Mouse (Mus musculus) CH12.LX (cell line): ENCODE results near the gene Usp21. TPM values are rescaled to one million over a fixed set of nuclear protein-coding genes. Genes with fewer than 3 reads are reported as not detected.
A peak's percentile ranks its signal among the peaks of the same experiment; 100 is the strongest.

Source experiments
- DNase-seq: peaks from one replicate; pipeline ENCODE4 v3.0.0-alpha.2; 2013; ENCODE audit errors: extremely low read depth
- H3K27ac ChIP-seq: 2 replicates; pipeline ENCODE4 v1.5.1; 2012; ENCODE audit warnings: low read depth, mild to moderate bottlenecking, control low read depth, moderate library complexity; ENCODE audit not compliant: insufficient read depth
- H3K27me3 ChIP-seq: replicated peaks from 2 replicates; pipeline ENCODE3; 2012; ENCODE audit warnings: inconsistent platforms
- H3K36me3 ChIP-seq, 2 experiments: replicated peaks in 1 of 2; 2 replicates each; pipeline versions ENCODE3 to v1.6.1; 2012; ENCODE audit warnings: inconsistent platforms in 1 of 2, low read length in 1 of 2, mild to moderate bottlenecking in 1 of 2, mixed read lengths in 1 of 2, moderate library complexity in 1 of 2; ENCODE audit not compliant: control insufficient read depth in 1 of 2, insufficient read depth in 1 of 2
- H3K4me1 ChIP-seq, 2 experiments: 2 replicates each; pipeline ENCODE4 v1.6.1; 2012; ENCODE audit warnings: inconsistent platforms in 1 of 2, moderate library complexity in 1 of 2; ENCODE audit not compliant: insufficient read depth in 2 of 2, control insufficient read depth in 1 of 2
- H3K4me2 ChIP-seq: 2 replicates; pipeline ENCODE4 v1.6.1; 2012; ENCODE audit warnings: low read depth, mild to moderate bottlenecking, control low read depth; ENCODE audit not compliant: poor library complexity, insufficient read depth, severe bottlenecking
- H3K4me3 ChIP-seq, 3 experiments: fragments of 150-350 bp in 1 of 3; sonication (generic) in 1 of 3; replicated peaks in 1 of 3; 2 replicates each; pipeline versions ENCODE3 to v1.5.1; 2011 to 2012; ENCODE audit warnings: low read depth in 2 of 3, low read length in 2 of 3, mild to moderate bottlenecking in 2 of 3, moderate library complexity in 2 of 3, control low read depth in 1 of 3, improper control_type of control experiment in 1 of 3, inconsistent platforms in 1 of 3, mixed read lengths in 1 of 3; ENCODE audit not compliant: poor library complexity in 1 of 3
- H3K79me2 ChIP-seq: replicated peaks from 2 replicates; pipeline ENCODE4 v1.6.1; 2012; ENCODE audit warnings: mild to moderate bottlenecking, moderate library complexity; ENCODE audit not compliant: control insufficient read depth, poor library complexity, insufficient read depth, severe bottlenecking; ENCODE audit errors: extremely low read depth
- H3K9ac ChIP-seq: 2 replicates; pipeline ENCODE4 v1.6.1; 2012; ENCODE audit warnings: low read depth, mild to moderate bottlenecking, control low read depth, moderate library complexity; ENCODE audit not compliant: insufficient read depth
- H3K9me3 ChIP-seq: replicated peaks from 2 replicates; pipeline ENCODE3; 2012; ENCODE audit warnings: low read length, inconsistent platforms, mixed read lengths
- BHLHE40 ChIP-seq: IDR thresholded peaks from 2 replicates; pipeline ENCODE4 v1.6.1; 2011; ENCODE audit warnings: mild to moderate bottlenecking, low read depth, low read length, improper control_type of control experiment
- CTCF ChIP-seq, 2 experiments: IDR thresholded peaks in 1 of 2; conservative IDR thresholded peaks in 1 of 2; 2 replicates each; pipeline ENCODE4 v1.5.1; 2011 to 2012; ENCODE audit warnings: low read depth in 2 of 2, low read length in 2 of 2, improper control_type of control experiment in 1 of 2, inconsistent platforms in 1 of 2, mild to moderate bottlenecking in 1 of 2, moderate library complexity in 1 of 2
- E2F4 ChIP-seq: IDR thresholded peaks from 2 replicates; pipeline ENCODE4 v1.6.1; 2011; ENCODE audit warnings: low read depth, low read length, improper control_type of control experiment; ENCODE audit not compliant: insufficient replicate concordance
- ELF1 ChIP-seq: IDR thresholded peaks from 2 replicates; pipeline ENCODE4 v1.6.1; 2014; ENCODE audit warnings: low read depth, mild to moderate bottlenecking, inconsistent platforms, low read length, improper control_type of control experiment
- EP300 ChIP-seq: IDR thresholded peaks from 2 replicates; pipeline ENCODE4 v1.6.1; 2011; ENCODE audit warnings: low read length, improper control_type of control experiment
- ETS1 ChIP-seq: conservative IDR thresholded peaks from 2 replicates; pipeline ENCODE4 v1.6.1; 2012; ENCODE audit warnings: low read depth, mild to moderate bottlenecking, inconsistent platforms, low read length, improper control_type of control experiment, moderate library complexity
- GABPA ChIP-seq: IDR thresholded peaks from 2 replicates; pipeline ENCODE4 v1.6.1; 2012; ENCODE audit warnings: low read depth, low read length, improper control_type of control experiment, inconsistent platforms; ENCODE audit not compliant: insufficient replicate concordance
- IRF4 ChIP-seq: IDR thresholded peaks from 2 replicates; pipeline ENCODE4 v1.6.1; 2014; ENCODE audit warnings: low read depth, mild to moderate bottlenecking, inconsistent platforms, low read length, improper control_type of control experiment
- MAX ChIP-seq: IDR thresholded peaks from 2 replicates; pipeline ENCODE4 v1.6.1; 2011; ENCODE audit warnings: low read length, improper control_type of control experiment
- MEF2A ChIP-seq: IDR thresholded peaks from 2 replicates; pipeline ENCODE4 v1.6.1; 2014; ENCODE audit warnings: low read depth, mild to moderate bottlenecking, inconsistent platforms, low read length, improper control_type of control experiment, borderline replicate concordance
- MXI1 ChIP-seq: IDR thresholded peaks from 2 replicates; pipeline ENCODE4 v1.6.1; 2011; ENCODE audit warnings: mild to moderate bottlenecking, low read depth, low read length, improper control_type of control experiment
- NELFE ChIP-seq: IDR thresholded peaks from 2 replicates; pipeline ENCODE4 v1.6.1; 2011; ENCODE audit warnings: low read depth, low read length, improper control_type of control experiment
- PAX5 ChIP-seq: IDR thresholded peaks from 2 replicates; pipeline ENCODE4 v1.6.1; 2012; ENCODE audit warnings: low read length, inconsistent platforms, mixed read lengths
- RAD21 ChIP-seq: IDR thresholded peaks from 2 replicates; pipeline ENCODE4 v1.6.1; 2011; ENCODE audit warnings: low read depth, mild to moderate bottlenecking, low read length, improper control_type of control experiment, moderate library complexity
- RCOR1 ChIP-seq: conservative IDR thresholded peaks from 2 replicates; pipeline ENCODE4 v1.6.1; 2012; ENCODE audit warnings: low read depth, mild to moderate bottlenecking, inconsistent platforms, low read length, improper control_type of control experiment
- SMC3 ChIP-seq: IDR thresholded peaks from 2 replicates; pipeline ENCODE4 v1.6.1; 2011; ENCODE audit warnings: low read depth, low read length, improper control_type of control experiment
- TBP ChIP-seq: conservative IDR thresholded peaks from 2 replicates; pipeline ENCODE4 v1.6.1; 2011; ENCODE audit warnings: low read depth, low read length, improper control_type of control experiment
- USF2 ChIP-seq: conservative IDR thresholded peaks from 2 replicates; pipeline ENCODE4 v1.6.1; 2011; ENCODE audit warnings: low read depth, low read length, improper control_type of control experiment
- ZC3H11A ChIP-seq: IDR thresholded peaks from 2 replicates; pipeline ENCODE4 v1.6.1; 2012; ENCODE audit warnings: low read depth, mild to moderate bottlenecking, inconsistent platforms, low read length, improper control_type of control experiment
- ZMIZ1 ChIP-seq: IDR thresholded peaks from 2 replicates; pipeline ENCODE4 v1.6.1; 2012; ENCODE audit warnings: low read depth, mild to moderate bottlenecking, inconsistent platforms, low read length, improper control_type of control experiment
- ZNF384 ChIP-seq: IDR thresholded peaks from 2 replicates; pipeline ENCODE4 v1.6.1; 2012; ENCODE audit warnings: low read depth, low read length, improper control_type of control experiment, inconsistent platforms
- dilution Hi-C: fragments of 300-500 bp; cut with MboI; formaldehyde crosslinking; loops from 2 replicates; pipeline ENCODE4 v1.14.3; 2020; ENCODE audit warnings: low sequenced_read_pairs; ENCODE audit not compliant: extremely low pct_unique_long_range_greater_than_20kb, extremely low pct_ligation_motif_present
- in situ Hi-C: fragments of 300-500 bp; cut with MboI; formaldehyde crosslinking; loops from 3 replicates; pipeline ENCODE4 v1.14.3; 2019; ENCODE audit warnings: low sequenced_read_pairs, low pct_ligation_motif_present, low pct_unique_long_range_greater_than_20kb, mixed read lengths
- polyA plus RNA-seq: library from polyadenylated mRNA; unstranded; fragments of >175 nt; gene quantifications from 2 replicates; pipeline ENCODE4 v1.2.1, GENCODE M21; 2012; ENCODE audit warnings: low read depth; ENCODE audit not compliant: insufficient read length
- total RNA-seq, 2 experiments: library from RNA; depleted of rRNA; stranded (reverse); fragments of 300-350 nt in 1 of 2; fragments of >200 nt in 1 of 2; gene quantifications; 2 replicates each; pipeline ENCODE4 v1.2.3; 2012 to 2014

Gene Usp21
- total and polyA plus RNA-seq, 3 experiments = 8.5 to 37.6 (median 14.2) TPM

GRCm38 (mm10) chr1:171256095-171256818 lies 31.5 kb downstream of the Usp21 start:
- peak; percentile 11; the same call in 1 of the 2 replicates for TF ChIP-seq SMC3
- no peak for TF ChIP-seq MAX
- no peak for TF ChIP-seq USF2
- TF ChIP-seq PAX5 = no peak
- TF ChIP-seq ZNF384 = no peak
- TF ChIP-seq EP300 = no peak
- TF ChIP-seq GABPA = no peak
- no peak for TF ChIP-seq MXI1
- in situ Hi-C loops (no loop called here), dilution Hi-C loops (no loop called here)
- H3K4me3 ChIP-seq = no peak overlapping the region
- no peak for DNase-seq
- no peaks in the 10 kb centered on the region for H3K79me2 ChIP-seq
- H3K9ac ChIP-seq = no peak overlapping the region
- H3K4me2 ChIP-seq = no peak overlapping the region
- peaks cover 48% of the 10 kb centered on the region for H3K27me3 ChIP-seq
- no peak overlapping the region for H3K27ac ChIP-seq
- no peaks in the 10 kb centered on the region for H3K36me3 ChIP-seq
- peaks cover 0 to 8% of the 10 kb centered on the region in 2 experiments; a peak in 1 of 4 replicates for H3K4me1 ChIP-seq
- peaks cover 3% of the 10 kb centered on the region for H3K9me3 ChIP-seq

- Histone ChIP-seq H3K27me3 (peaks cover 20% of the 10 kb centered on the region), H3K9ac (no peak overlapping the region), H3K36me3 (no peaks in the 10 kb centered on the region), H3K79me2 (no peaks in the 10 kb centered on the region), H3K27ac (no peak overlapping the region), H3K4me2 (no peak overlapping the region), H3K9me3 (peaks cover 3% of the 10 kb centered on the region), H3K4me3 (no peak overlapping the region), H3K4me1 (peaks cover 17 to 34% of the 10 kb centered on the region in 2 experiments)
- no peak for DNase-seq
- TF ChIP-seq TBP (no peak), BHLHE40 (no peak), ZMIZ1 (no peak), MXI1 (no peak), RCOR1 (no peak), IRF4 (no peak), CTCF (conservative IDR thresholded peaks at IDR 0.05 in 1 of 2, IDR thresholded peaks at IDR 0.05 in 1 of 2; ENCODE audit: low read depth in 2 of 2, low read length in 2 of 2) (no peak; a peak in 1 of 4 replicates), ZC3H11A (no peak), ETS1 (no peak), ELF1 (no peak), E2F4 (no peak), RAD21 (no peak), MAX (no peak), NELFE (no peak), MEF2A (no peak)
- in situ Hi-C loops = loop anchor here (5.0 kb wide), 1 partner anchor 35 kb away; no protein-coding TSS in a partner anchor
- dilution Hi-C loops = no loop called here
These were observed 35.4 kb downstream of the Usp21 start for GRCm38 (mm10) chr1:171252415-171252814.
